Mouse (Mus musculus) embryonic facial prominence, embryonic 10.5 days (tissue): ENCODE results near the gene Zhx3. TPM values are rescaled to one million over a fixed set of nuclear protein-coding genes. Genes with fewer than 3 reads are reported as not detected.

Experiments
- DNase-seq: peaks from one replicate; pipeline ENCODE4 v3.0.0-alpha.2; 2017; ENCODE audit warnings: low spot score
- H3K27ac ChIP-seq: fragments of 300-500 bp; sonication (generic); replicated peaks from 2 replicates; pipeline ENCODE4 v1.5.1; 2016; ENCODE audit warnings: mild to moderate bottlenecking
- H3K27me3 ChIP-seq: fragments of 300-500 bp; sonication (generic); replicated peaks from 2 replicates; pipeline ENCODE4 v1.6.1; 2016; ENCODE audit warnings: low read depth, mild to moderate bottlenecking; ENCODE audit not compliant: poor library complexity, severe bottlenecking
- H3K36me3 ChIP-seq: fragments of 300-500 bp; sonication (generic); replicated peaks from 2 replicates; pipeline ENCODE4 v1.6.1; 2016; ENCODE audit warnings: mild to moderate bottlenecking, moderate library complexity
- H3K4me1 ChIP-seq: fragments of 300-500 bp; sonication (generic); 2 replicates; pipeline ENCODE4 v1.6.1; 2016
- H3K4me3 ChIP-seq: fragments of 300-500 bp; sonication (generic); 2 replicates; pipeline ENCODE4 v1.5.1; 2016; ENCODE audit warnings: mild to moderate bottlenecking, moderate library complexity
- H3K9me3 ChIP-seq: fragments of 300-500 bp; sonication (generic); 2 replicates; pipeline ENCODE4 v1.6.1; 2016; ENCODE audit warnings: mild to moderate bottlenecking
- WGBS: fragments of 180-500 bp; shearing (Covaris S2); methylation state at CpG from one replicate; pipeline ENCODE4 v1.1.7; 2016; 5-methylcytosine and 5-hydroxymethylcytosine counted together
- polyA plus RNA-seq: library from polyadenylated mRNA; unstranded; fragments of >200 nt; fragmentation: Nextera tagmentation; extraction: Ambion mirVana; gene quantifications from 2 replicates; pipeline ENCODE4 v1.2.1, GENCODE M21; 2016

The Zhx3 gene
- 6.7 and 7.6 TPM in 2 replicates for polyA plus RNA-seq

DNA sequence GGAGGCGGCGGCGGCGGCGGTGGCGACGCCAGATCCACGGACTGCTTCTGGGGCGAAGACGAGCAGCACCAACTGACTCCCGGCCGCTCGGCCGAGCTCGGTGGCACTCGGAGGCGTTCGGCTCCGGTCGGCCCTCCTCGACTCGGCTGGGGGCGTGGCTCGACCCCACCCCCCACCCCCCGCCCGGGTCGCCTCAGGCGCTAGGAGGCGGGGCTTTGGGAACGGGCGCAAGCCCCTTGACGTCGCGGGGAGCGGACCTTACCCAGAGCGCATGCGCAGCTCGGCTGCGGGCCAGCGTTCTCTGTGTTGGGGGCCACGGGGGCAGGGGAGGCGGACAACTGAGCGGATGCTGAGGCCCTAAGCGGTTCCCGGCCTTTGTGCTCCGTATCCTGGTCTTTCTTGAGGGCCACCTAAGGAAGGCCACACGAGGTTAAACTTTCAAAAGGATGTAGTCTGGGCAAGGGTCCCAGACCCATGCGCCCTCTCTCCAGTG is at the start of gene Zhx3:
Gene Zhx3 (minus strand): TSS at position 109 of the 493 bp plus-strand sequence.
- WGBS, result 1% methylated on average over 47 of the region's 48 CpGs
- Histone ChIP-seq H3K4me3 (peak within 1 kb of the TSS; percentile 95), H3K9me3 (no peaks in the 10 kb centered on the region; the same call in 1 of the 2 replicates), H3K27ac (peak within 1 kb of the TSS; percentile 92), H3K36me3 (no peaks in the 10 kb centered on the region), H3K27me3 (no peaks in the 10 kb centered on the region), H3K4me1 (peaks cover 14% of the 10 kb centered on the region)
- peak; percentile 99 for DNase-seq

DNA sequence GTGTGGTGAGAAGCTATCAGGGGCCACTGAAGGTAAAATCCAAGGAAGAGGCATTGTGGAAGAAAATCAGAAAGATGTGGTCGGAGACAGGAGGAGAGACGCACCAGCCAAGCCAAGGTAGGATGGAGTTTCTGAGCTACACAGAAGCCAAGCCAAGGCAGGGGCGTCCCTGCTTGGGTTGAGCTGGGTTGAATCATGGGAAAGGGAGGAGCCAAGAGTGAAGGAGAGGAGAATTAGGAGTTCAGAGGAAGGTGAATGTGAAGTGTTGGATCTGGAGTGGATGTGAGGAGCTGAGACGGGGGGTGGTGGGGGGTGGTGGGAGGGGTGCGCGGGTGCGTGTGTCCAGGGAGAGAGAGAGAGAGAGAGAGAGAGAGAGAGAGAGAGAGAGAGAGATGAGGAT is 48.5 kb upstream of the Zhx3 start:
- no peaks in the 10 kb centered on the region for H3K36me3 ChIP-seq
- H3K9me3 ChIP-seq, result no peaks in the 10 kb centered on the region
- peaks cover 4% of the 10 kb centered on the region; the same call in 1 of the 2 replicates for H3K27me3 ChIP-seq
- WGBS, result 68% methylated on average over 7 of the region's 7 CpGs
- peaks cover 51% of the 10 kb centered on the region for H3K4me1 ChIP-seq
- 0 out of 2 replicates have a peak overlapping the region, but pooled peaks have one; percentile 7 for H3K27ac ChIP-seq
- no peak overlapping the region for H3K4me3 ChIP-seq
- DNase-seq, result no peak

DNA sequence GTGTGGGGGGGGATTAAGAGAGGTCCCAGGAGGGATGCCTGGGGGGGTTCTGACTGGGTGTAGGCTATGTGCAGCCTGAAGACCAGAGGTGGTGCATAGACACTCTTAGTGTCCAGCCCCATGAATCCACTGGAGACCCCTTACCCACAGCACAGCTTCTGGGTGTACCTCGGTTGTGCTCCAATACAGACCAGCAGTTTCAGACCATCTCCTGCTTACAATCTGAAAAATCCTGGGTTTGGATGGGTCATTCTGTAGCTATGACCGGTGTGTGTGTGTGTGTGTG is 46.1 kb upstream of the Zhx3 start:
- 78% methylated on average over 2 of the region's 2 CpGs for WGBS
- no peak for DNase-seq
- Histone ChIP-seq H3K27me3 (peaks cover 29% of the 10 kb centered on the region), H3K36me3 (no peaks in the 10 kb centered on the region), H3K27ac (0 out of 2 replicates have a peak overlapping the region, but pooled peaks have one; percentile 49), H3K4me3 (no peak overlapping the region), H3K4me1 (peaks cover 57% of the 10 kb centered on the region), H3K9me3 (no peaks in the 10 kb centered on the region)

DNA sequence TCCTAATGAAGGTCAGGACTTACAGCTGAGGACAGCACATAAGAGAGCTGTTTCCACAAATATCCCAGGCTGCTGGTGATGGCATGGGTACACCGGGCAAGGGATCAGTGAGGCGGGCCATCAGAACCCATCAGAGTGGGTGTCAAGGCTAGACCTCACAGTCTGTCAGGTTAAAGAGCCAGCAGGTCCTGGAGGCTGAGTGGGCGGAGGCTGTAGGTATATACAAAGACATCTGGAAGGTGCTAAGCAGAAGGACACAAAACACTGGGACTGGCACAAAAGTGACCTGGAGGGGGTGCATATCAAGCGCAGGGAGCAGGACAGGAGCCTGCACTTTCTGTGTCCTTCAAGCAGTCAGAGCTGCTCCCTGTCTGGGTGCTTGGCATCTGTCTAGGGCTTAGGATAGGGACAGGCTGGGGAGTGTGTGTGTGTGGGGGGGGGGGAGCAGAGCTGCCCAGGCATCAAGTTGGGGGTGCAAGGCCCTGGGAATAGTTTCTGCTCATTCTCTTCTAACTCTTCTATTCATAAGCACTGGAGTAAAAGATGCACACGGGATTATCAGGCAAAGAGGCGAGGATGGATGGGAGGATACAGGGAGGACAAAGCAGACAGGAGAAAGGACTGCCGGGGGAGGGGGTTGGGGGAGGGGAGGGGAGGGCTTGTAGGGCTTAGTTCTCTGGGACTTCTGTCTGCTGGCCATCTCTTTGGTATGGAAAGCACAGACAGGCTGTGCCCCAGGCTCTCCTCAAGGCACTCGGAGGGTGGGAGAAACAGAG is 45.5 kb upstream of the Zhx3 start:
- DNase-seq, result no peak
- no peaks in the 10 kb centered on the region for H3K36me3 ChIP-seq
- H3K27me3 ChIP-seq, result peaks cover 34% of the 10 kb centered on the region
- H3K9me3 ChIP-seq, result no peaks in the 10 kb centered on the region
- peak overlapping the region; percentile 49 for H3K27ac ChIP-seq
- peaks cover 57% of the 10 kb centered on the region for H3K4me1 ChIP-seq
- WGBS, result 64% methylated on average over 8 of the region's 8 CpGs
- H3K4me3 ChIP-seq, result no peak overlapping the region

DNA sequence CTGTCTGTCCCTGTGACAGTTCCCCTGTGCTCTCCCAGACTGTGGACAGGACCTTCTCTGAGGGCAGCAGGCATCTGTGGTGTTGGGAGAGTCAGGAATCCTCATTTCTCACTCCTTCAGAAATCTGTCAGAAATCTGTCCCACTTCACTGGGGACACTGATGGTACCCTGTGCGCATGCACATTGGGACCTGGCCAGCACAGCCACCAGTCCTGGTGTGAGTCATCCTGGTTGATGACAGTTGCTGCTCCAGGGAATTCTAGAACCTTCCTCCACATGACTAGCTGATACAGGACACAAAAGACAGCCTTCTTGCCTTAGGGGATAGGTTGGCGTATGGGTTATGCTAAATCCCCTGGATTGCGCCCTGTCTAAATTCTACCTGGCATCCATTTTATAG is 44.5 kb upstream of the Zhx3 start:
- Histone ChIP-seq H3K27me3 (peaks cover 44% of the 10 kb centered on the region), H3K27ac (no peak overlapping the region), H3K36me3 (no peaks in the 10 kb centered on the region), H3K9me3 (no peaks in the 10 kb centered on the region), H3K4me3 (no peak overlapping the region), H3K4me1 (peaks cover 60% of the 10 kb centered on the region)
- WGBS, result 94% methylated on average over 3 of the region's 3 CpGs
- DNase-seq, result no peak

DNA sequence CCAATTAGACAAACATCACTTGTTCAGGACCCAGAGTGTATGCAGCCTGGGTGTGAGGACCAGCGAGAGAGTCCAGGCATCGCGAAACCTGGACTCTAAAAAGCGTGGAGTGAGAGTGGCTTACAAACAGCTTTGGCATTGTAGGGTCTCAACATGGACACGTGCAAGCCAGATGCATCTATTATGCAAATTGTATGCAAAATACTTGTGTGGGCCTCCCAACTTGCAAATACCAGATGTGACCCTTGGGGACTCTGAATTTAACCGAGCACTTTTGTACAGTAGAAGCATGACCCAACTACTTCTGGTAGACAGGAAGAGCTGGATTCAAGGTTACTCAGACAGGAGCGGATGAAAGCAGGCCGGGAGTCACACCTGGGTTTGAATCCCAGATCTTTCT is 43.9 kb upstream of the Zhx3 start:
- Histone ChIP-seq H3K36me3 (no peaks in the 10 kb centered on the region), H3K4me1 (peaks cover 63% of the 10 kb centered on the region), H3K27ac (no peak overlapping the region), H3K9me3 (no peaks in the 10 kb centered on the region), H3K4me3 (no peak overlapping the region), H3K27me3 (peaks cover 50% of the 10 kb centered on the region)
- DNase-seq, result no peak
- 86% methylated on average over 8 of the region's 8 CpGs for WGBS

DNA sequence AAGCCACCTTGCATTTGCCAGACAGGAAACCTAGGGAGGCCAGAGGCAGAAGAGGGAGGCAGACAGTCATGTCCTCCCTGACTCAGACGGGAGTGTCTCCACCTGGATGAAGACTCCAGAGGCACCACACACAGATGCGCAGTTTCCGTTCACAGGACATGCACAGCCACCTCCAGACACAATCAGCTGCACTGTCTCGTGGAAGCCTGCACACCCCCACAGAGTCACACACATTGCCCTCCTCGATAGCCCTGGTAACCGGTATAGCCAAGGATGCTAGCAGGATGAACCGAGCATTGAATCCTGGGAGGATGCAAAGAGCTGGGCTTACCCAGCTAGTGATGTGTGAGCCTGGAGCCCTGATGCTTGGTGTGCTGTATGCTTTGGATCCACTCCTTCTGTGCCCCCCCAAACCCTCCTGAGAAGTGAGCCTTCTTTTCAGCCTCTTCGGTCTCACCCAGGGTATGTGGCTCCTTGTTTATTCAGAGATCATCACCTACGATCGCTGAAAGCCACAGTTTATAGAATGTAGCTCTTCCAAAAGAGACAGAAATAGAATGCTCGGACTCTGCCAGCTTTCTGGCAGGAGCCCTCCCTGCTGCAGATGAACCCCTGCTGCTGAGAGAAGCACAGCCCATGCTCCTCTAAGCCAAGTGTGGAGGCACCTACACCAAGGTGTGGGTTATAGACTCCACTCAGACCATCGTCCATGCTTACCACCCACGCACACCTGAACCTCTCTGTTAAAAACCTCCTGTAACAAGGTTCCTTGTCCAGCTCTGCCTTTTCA is 43.2 kb upstream of the Zhx3 start:
- no peaks in the 10 kb centered on the region for H3K36me3 ChIP-seq
- no peak for DNase-seq
- no peaks in the 10 kb centered on the region for H3K9me3 ChIP-seq
- no peak overlapping the region for H3K4me3 ChIP-seq
- peaks cover 57% of the 10 kb centered on the region for H3K27me3 ChIP-seq
- peaks cover 61% of the 10 kb centered on the region for H3K4me1 ChIP-seq
- H3K27ac ChIP-seq, result 0 out of 2 replicates have a peak overlapping the region, but pooled peaks have one; percentile 19
- 77% methylated on average over 13 of the region's 13 CpGs for WGBS

DNA sequence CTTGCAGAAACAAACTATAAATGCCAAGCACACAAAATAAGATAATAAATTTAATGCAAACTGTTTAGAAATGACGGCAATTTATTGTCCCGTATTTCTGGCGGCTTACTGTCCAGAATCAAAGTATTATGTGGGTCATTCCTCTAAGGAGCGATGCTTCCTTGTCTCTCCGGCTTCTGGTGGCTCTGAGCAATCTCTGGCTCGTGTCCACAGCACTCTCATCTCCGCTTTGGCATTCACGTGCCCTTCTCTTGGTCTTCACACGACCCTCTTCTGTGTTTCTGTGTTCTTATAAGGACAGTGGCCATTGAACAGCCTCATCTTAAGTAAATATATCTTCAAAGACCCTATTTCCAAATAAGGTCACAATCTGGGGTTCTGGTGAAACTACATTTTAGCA is 41.9 kb upstream of the Zhx3 start:
- Histone ChIP-seq H3K27me3 (peaks cover 71% of the 10 kb centered on the region), H3K27ac (no peak overlapping the region), H3K9me3 (no peaks in the 10 kb centered on the region), H3K4me3 (no peak overlapping the region), H3K36me3 (no peaks in the 10 kb centered on the region), H3K4me1 (peaks cover 47% of the 10 kb centered on the region)
- no peak for DNase-seq
- 86% methylated on average over 9 of the region's 9 CpGs for WGBS

DNA sequence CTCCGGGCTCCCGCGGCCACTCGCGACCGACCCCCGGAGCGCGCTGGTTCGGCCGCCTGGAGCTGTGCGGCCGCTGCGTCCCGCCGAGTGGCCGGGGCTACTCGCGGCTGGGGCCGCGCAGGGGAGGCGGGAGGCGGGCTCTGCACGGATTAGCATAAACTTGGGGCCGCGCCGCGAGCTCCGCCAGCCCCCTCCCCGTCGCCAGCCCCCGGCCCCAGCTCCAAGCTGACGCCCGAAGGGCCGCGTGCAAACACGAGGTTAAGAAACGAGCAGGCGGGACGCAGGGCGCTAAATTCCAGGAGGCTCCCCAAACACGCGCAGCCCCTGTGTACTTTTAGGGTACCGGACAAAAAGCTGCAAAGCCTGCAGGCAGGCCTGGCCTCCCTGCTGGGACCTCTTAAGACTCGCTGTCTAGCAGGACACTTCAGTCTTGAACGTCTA is 39.5 kb upstream of the Zhx3 start, which contains the start of gene Emilin3:
Gene Emilin3 (minus strand): TSS at position 98 of the 441 bp plus-strand sequence.
- peaks cover 95% of the 10 kb centered on the region for H3K27me3 ChIP-seq

DNA sequence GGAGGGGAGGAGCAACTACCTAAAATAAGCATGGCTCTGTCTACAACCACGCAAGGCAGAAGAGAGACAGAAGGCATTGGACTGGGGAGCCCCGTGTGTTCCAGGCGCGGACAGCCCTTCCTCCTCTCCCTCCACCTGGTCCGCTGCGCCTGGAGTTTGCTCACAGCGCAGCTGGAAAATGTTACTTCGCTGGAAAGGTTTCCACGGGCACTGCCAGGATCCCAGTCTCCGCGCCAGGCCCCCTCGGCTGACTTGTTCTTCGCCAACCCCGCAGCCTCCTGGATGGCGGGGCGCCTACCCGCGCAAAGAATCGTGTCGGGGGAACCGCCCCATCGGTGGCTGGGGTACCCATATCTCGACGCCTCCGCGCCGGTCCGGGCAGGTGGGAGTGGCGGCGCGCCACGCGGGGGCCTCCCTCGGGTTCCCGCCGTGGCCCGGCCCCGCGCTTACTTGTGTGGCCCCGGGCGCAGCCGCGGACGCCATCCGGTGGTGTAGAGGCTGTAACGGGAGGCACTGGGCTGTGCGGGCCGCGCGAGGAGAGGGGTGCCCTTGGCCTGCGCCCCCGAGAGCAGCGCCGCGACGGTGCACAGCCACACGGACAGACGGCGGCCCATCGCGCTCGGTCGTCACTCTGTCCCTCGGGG is 38.9 kb upstream of the Zhx3 start:
- H3K36me3 ChIP-seq, result peaks cover 6% of the 10 kb centered on the region; the same call in 1 of the 2 replicates
- peak overlapping the region; percentile 83 for H3K27ac ChIP-seq
- no peaks in the 10 kb centered on the region for H3K9me3 ChIP-seq
- WGBS, result 1% methylated on average over 64 of the region's 64 CpGs
- peaks cover 99% of the 10 kb centered on the region for H3K27me3 ChIP-seq
- H3K4me1 ChIP-seq, result peaks cover 30% of the 10 kb centered on the region
- peak; percentile 52 for DNase-seq
- peak overlapping the region; percentile 71 for H3K4me3 ChIP-seq

More for the DNA sequence above, 39.5 kb upstream of the Zhx3 start, which contains the start of gene Emilin3:
- Histone ChIP-seq H3K27ac (peak within 1 kb of the TSS; percentile 83), H3K36me3 (peaks cover 6% of the 10 kb centered on the region; the same call in 1 of the 2 replicates), H3K4me1 (peaks cover 32% of the 10 kb centered on the region), H3K4me3 (peak within 1 kb of the TSS; percentile 71), H3K9me3 (no peaks in the 10 kb centered on the region)
- WGBS, result under 1% methylated on average over 46 of the region's 46 CpGs
- peak; percentile 80 for DNase-seq

DNA sequence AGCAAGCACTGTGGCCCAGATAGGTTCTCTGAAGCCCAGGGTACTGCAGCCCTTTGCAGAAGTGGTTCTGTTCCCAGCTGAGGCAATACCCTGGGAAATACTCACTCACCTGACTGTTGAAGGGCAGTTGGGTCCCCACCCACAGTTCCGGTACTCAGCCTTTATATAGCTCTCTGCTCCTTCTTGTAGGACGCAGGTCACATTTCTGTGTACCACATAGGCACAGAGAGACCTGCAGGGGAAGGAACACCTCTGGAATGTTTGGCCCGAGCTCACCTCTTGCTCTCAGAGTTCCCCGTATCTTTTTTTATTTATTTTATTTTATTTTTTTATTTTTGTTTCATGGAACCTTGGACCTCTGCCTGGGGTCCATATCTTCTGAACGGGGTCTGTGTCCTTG is 37.8 kb upstream of the Zhx3 start:
- no peak overlapping the region for H3K4me3 ChIP-seq
- H3K27me3 ChIP-seq, result peaks cover 88% of the 10 kb centered on the region
- peaks cover 6% of the 10 kb centered on the region; the same call in 1 of the 2 replicates for H3K36me3 ChIP-seq
- no peak for DNase-seq
- 86% methylated on average over 5 of the region's 5 CpGs for WGBS
- H3K4me1 ChIP-seq, result peaks cover 28% of the 10 kb centered on the region
- no peak overlapping the region for H3K27ac ChIP-seq
- H3K9me3 ChIP-seq, result no peaks in the 10 kb centered on the region

DNA sequence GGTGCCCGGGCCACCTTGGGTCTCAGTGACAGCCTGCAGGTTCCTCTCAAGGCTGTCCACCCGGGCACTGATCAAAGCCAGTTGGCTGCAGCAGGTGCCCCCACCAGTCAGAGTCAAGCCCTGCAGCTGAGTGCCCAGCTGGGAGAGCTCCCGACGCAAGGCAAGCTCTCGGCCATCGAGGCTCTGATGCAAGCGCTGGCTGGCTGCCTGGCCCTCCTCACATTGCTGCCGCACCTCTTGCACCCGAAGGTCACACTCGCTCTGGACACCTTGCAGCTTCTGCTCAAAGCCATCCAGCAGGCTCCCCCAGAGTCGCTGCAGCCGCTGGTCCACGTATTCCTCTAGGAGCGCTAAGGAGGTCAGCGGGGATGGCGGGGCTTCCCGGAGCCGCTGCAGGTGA is 35.8 kb upstream of the Zhx3 start:
- peaks cover 68% of the 10 kb centered on the region for H3K27me3 ChIP-seq
- DNase-seq, result no peak
- H3K4me1 ChIP-seq, result peaks cover 22% of the 10 kb centered on the region
- peaks cover 6% of the 10 kb centered on the region; the same call in 1 of the 2 replicates for H3K36me3 ChIP-seq
- no peak overlapping the region for H3K27ac ChIP-seq
- WGBS, result 61% methylated on average over 18 of the region's 18 CpGs
- H3K4me3 ChIP-seq, result no peak overlapping the region
- no peaks in the 10 kb centered on the region for H3K9me3 ChIP-seq
